Mouse (Mus musculus): ENCODE results near the gene Fam129a. TPM values are rescaled to one million over a fixed set of nuclear protein-coding genes. Genes with fewer than 3 reads are reported as not detected.

Fam129a gene
- polyA plus RNA-seq, 1 experiment from 2014 or later: 0.70 TPM

GRCm38 (mm10) chr1:151764236-151764635 is 193.2 kb downstream of the Fam129a start:
- peaks cover 10% of the 10 kb centered on the region for H3K36me3 ChIP-seq (ENCODE audit: control insufficient read depth, insufficient read depth, low read length)
- WGBS: 83% methylated on average over 3 of the region's 3 CpGs
- H3K4me3 ChIP-seq (ENCODE audit: low read depth, low read length): no peak overlapping the region
- H3K27ac ChIP-seq (ENCODE audit: low read length): no peak overlapping the region
- no peak overlapping the region for H3K4me2 ChIP-seq (ENCODE audit: low read length)
- H3K9ac ChIP-seq (ENCODE audit: low read depth, low read length): no peak overlapping the region
- no peaks in the 10 kb centered on the region for H3K9me3 ChIP-seq (replicated peaks; ENCODE audit: control insufficient read depth, low read length, poor library complexity, severe bottlenecking)
- no peak for ATAC-seq
- no peaks in the 10 kb centered on the region for H3K27me3 ChIP-seq (ENCODE audit: control insufficient read depth, insufficient read depth, low read depth, low read length)
- no peaks in the 10 kb centered on the region for H3K4me1 ChIP-seq (ENCODE audit: control insufficient read depth, insufficient read depth, low read length)

- H3K36me3 ChIP-seq (ENCODE audit: control insufficient read depth, insufficient read depth, low read length): peaks cover 9% of the 10 kb centered on the region
- H3K4me3 ChIP-seq (ENCODE audit: low read depth, low read length): no peak overlapping the region
- no peaks in the 10 kb centered on the region for H3K9me3 ChIP-seq (replicated peaks; ENCODE audit: control insufficient read depth, low read length, poor library complexity, severe bottlenecking)
- no peak overlapping the region for H3K4me2 ChIP-seq (ENCODE audit: low read length)
- H3K9ac ChIP-seq (ENCODE audit: low read depth, low read length): no peak overlapping the region
- no peaks in the 10 kb centered on the region for H3K27me3 ChIP-seq (ENCODE audit: control insufficient read depth, insufficient read depth, low read depth, low read length)
- H3K4me1 ChIP-seq (ENCODE audit: control insufficient read depth, insufficient read depth, low read length): no peaks in the 10 kb centered on the region
- H3K27ac ChIP-seq (ENCODE audit: low read length): no peak overlapping the region
- no peak for ATAC-seq
- WGBS: 82% methylated on average over 2 of the region's 2 CpGs
Measured at GRCm38 (mm10) chr1:151766166-151766565, 195.2 kb downstream of the Fam129a start.

GRCm38 (mm10) chr1:151766976-151767654 is 196.1 kb downstream of the Fam129a start:
- H3K4me2 ChIP-seq (ENCODE audit: low read length): no peak overlapping the region
- no peak for ATAC-seq
- no peak overlapping the region for H3K9ac ChIP-seq (ENCODE audit: low read depth, low read length)
- WGBS: 87% methylated on average over 3 of the region's 3 CpGs
- no peaks in the 10 kb centered on the region for H3K4me1 ChIP-seq (ENCODE audit: control insufficient read depth, insufficient read depth, low read length)
- no peaks in the 10 kb centered on the region for H3K9me3 ChIP-seq (replicated peaks; ENCODE audit: control insufficient read depth, low read length, poor library complexity, severe bottlenecking)
- H3K36me3 ChIP-seq (ENCODE audit: control insufficient read depth, insufficient read depth, low read length): peaks cover 8% of the 10 kb centered on the region
- no peaks in the 10 kb centered on the region for H3K27me3 ChIP-seq (ENCODE audit: control insufficient read depth, insufficient read depth, low read depth, low read length)
- H3K27ac ChIP-seq (ENCODE audit: low read length): no peak overlapping the region
- H3K4me3 ChIP-seq (ENCODE audit: low read depth, low read length): no peak overlapping the region

- 40% methylated on average over 3 of the region's 3 CpGs for WGBS
- Histone ChIP-seq H3K36me3 (ENCODE audit: control insufficient read depth, insufficient read depth, low read length) (peaks cover 11% of the 10 kb centered on the region), H3K9ac (ENCODE audit: low read depth, low read length) (no peak overlapping the region), H3K27me3 (ENCODE audit: control insufficient read depth, insufficient read depth, low read depth, low read length) (no peaks in the 10 kb centered on the region), H3K4me3 (ENCODE audit: low read depth, low read length) (no peak overlapping the region), H3K9me3 (replicated peaks; ENCODE audit: control insufficient read depth, low read length, poor library complexity, severe bottlenecking) (no peaks in the 10 kb centered on the region), H3K4me2 (ENCODE audit: low read length) (no peak overlapping the region), H3K4me1 (ENCODE audit: control insufficient read depth, insufficient read depth, low read length) (no peaks in the 10 kb centered on the region), H3K27ac (ENCODE audit: low read length) (no peak overlapping the region)
- ATAC-seq: no peak
Measured at GRCm38 (mm10) chr1:151769200-151769913, 198.4 kb downstream of the Fam129a start.

Other genes starting within 250 kb of the Fam129a start
- gene Ivns1abp, start 226.7 kb upstream of the Fam129a start, polyA plus RNA-seq (2015; fragmentation: Nextera tagmentation; extraction: Ambion mirVana): 260 and 271 TPM in 2 replicates
- 12.9 and 14.3 TPM in 2 replicates for gene Swt1, start 142.7 kb upstream of the Fam129a start, polyA plus RNA-seq (2015; fragmentation: Nextera tagmentation; extraction: Ambion mirVana)
- gene Trmt1l, start 142.6 kb upstream of the Fam129a start, polyA plus RNA-seq (2015; fragmentation: Nextera tagmentation; extraction: Ambion mirVana): 43.8 and 45.7 TPM in 2 replicates
- gene Rnf2, start 70.2 kb upstream of the Fam129a start, polyA plus RNA-seq (2015; fragmentation: Nextera tagmentation; extraction: Ambion mirVana): 106 and 118 TPM in 2 replicates
- 22.4 and 27.1 TPM in 2 replicates for gene Edem3, start 184.2 kb downstream of the Fam129a start, polyA plus RNA-seq (2015; fragmentation: Nextera tagmentation; extraction: Ambion mirVana)

Data from midbrain, embryonic 16.5 days (tissue).